Mouse (Mus musculus): ENCODE measurements around the gene Olfr148. TPM values are rescaled to one million over a fixed set of nuclear protein-coding genes. Genes with fewer than 3 reads are reported as not detected.

Gene Olfr148
- total RNA-seq (2022): not detected

DNA sequence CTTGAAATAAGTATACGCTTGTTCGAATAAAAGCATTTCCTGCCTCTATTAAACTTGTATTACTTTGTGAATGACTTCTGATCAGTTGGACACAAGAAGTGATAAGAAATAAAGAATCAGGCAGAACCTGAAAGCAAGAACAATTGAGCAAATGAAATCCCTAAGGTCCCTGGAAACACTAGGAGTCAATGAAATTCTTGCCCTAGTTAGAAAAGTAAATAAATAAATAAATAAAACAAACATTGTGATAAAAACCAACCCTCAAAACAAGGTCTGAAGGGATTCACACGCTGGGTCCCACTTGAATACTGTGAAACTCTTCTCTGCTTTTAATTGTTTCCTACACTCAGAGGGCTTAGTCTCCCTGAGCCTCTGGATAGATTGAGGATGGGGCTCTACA lies at the start of gene Olfr148:
Olfr148 (plus strand) TSS at position 301 of the 400 bp plus-strand sequence.
- no peak for DNase-seq

DNA sequence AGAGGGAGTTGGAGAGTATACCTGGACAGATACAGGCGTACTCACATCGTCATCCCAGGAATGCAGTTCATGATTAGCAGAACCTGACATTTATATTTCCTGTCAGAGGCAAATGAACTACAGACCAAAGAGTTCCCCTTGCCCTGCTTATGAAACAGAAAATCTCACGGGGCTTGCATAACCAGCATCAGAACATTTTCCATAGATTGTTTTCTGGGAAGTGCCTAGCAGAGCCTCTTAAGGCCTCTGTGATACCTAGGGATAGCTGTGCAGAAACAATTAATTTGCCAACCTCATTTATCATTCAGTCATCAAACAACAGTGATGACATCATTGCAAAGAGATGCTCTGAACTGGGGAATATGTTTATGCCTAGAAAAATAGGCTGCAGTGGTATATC lies 35.0 kb upstream of the Olfr148 start, which contains the start of gene Olfr959:
Olfr959 (minus strand) TSS at position 101 of the 400 bp plus-strand sequence.
- DNase-seq: no peak

DNA sequence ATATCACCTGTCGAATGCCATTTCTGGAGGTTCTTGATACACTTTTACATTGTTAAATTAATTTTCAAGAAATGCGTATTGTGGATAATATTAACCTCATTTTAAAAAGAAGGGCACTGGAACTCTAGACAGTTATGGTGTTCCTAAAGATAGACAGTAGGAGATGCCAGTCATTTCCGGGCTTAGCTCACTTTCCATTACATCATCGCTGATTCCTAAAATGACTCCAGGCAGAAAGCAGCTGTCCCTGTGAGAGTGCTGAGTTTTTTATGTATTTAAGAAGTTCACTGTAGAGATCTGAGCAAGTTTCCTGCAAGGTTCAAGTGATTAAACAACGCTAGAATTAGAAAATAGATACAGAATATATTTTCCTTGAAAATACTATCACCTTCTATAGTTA lies 33.4 kb upstream of the Olfr148 start:
- DNase-seq: no peak

DNA sequence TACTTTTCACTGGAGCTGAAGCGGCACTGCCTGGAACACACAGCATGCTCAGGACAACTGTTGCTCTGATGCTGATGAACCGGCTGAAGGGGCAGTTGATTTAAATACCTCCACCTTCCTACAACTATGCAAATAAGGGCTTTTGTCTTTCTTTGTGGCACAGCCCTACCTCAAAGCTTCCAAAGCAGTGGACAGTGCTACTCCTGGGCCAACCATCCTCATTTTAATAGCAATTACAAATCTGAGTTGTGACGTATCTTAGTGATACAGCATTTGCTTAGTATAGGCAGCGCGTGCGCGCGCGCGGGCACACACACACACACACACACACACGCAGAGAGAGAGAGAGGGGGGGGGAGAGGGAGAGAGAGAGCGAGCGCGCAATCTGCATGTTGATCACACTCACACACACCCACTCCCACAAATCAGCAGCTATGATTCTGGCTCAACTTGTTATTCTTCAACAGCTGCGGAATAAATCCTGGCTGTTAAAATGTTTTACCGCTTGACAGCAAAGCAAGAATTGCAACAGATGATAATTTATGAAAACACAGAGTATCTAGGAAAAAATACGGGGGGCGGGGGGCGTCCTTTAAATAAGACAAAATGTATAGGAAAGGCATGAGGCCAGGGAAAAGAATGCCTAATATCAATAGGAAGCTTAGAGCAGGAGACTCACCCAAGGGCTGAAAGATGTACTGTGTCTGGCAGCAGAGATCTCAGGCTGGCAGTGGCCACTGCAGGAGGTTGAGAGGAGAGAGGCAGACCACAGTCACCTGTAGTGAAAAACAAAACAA lies 7.7 kb upstream of the Olfr148 start:
- DNase-seq: no peak

DNA sequence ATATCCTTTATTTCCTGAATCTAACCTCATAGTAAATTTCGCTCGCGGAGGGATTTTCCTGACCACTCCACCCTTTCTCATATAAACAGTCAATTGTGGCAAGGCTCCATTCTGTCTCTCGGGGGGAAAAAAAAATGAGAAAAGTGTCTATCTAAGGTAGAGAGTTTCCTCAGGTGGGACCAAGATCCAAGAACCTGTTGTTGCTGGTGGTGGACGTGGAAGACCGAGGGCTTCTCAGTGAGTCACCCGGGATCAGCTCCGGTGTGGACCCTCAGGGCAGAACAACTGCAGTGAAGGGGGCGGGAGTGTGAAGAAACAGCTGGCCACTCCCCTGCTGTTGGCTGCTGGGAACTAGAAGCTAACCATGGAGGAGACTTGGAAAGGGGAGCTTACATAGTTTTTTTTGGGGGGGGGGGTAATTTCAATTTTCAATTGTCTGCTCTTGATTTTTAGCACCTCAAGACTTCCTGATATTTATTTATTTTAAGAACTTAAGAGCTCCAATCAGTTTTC lies 7.1 kb upstream of the Olfr148 start:
- no peak for DNase-seq

DNA sequence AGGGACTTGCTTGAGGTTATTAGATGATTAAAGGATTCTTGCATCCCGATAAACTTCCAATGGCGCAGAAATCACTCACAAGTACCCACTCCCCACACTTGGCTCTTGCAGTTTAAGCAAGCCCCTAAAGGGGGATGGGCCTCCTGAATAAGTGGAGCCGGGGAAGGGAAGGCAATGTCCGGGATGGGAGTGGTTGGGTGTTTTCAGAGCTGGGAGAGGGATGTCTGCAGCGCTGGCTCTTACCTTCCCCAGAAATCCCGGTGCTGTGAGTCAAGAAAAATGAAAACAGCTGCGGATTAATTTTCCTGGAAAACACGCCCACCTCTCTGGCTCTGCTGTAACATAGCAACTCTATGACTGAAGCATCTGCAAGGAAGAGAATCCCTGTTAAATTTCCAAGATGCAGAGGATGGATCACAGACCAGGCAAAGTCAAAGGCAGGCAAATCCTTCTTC lies 6.4 kb upstream of the Olfr148 start, which contains the start of gene AW551984:
AW551984 (minus strand) TSS at position 405 of the 455 bp plus-strand sequence.
- no peak for DNase-seq

DNA sequence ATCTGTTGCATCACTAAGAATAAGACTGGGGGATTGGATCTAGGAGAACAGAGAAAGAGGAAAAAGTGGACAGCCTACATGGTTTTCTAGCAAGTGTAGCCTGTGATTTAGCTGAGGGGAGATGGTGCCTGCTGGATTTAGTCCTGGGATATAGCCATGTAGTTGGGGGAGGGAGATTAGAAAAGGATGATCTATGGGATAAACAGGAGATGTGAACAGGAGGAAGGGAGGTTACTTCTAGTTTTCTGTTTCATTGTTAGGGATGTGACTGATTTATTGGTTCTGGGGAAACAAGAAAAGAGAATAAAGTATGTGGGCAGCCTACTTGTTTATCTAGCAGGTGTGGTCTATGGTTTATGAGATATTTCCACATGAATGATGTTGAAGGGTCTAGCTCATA lies 2.0 kb upstream of the Olfr148 start:
- DNase-seq: no peak

DNA sequence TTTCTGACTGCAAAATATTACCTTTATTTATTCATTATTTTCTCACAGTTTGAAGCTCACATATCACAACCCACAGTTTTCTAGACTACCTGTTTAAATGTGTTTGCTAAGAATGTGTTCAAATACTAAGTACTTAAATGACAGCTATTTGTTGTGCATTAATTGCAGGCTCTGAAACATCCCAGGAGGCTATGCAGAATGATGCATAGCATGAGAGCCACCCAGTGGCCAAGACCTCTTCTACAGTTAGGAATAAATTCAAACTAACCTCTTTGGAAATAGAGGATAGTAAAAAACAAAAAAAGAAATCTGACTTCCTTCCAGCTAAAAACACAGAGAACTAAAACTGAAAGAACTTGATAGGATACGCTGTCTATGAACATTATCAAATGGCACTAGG lies 1.5 kb downstream of the Olfr148 start:
- no peak for DNase-seq

DNA sequence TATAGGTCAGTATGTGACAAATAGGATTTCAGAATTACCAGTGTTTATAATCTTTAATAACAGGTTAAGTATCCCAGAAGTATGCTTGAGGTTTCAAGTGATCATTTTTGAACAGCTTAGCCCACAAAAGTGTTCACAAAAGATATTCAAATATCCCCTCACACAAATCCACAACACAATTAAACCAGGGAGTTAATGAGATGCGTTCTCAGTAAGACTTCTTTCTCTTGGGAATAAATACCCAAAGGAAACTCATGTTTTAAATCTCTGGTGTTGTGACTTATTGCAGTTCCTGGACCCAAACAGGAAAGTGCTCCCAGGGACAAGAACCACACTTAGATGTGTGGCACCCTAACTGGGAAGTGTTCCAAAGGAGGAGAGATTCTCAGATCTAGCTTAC lies 10.6 kb downstream of the Olfr148 start, which contains the start of gene Olfr960:
Olfr960 (plus strand) TSS at position 301 of the 400 bp plus-strand sequence.
- no peak for DNase-seq

DNA sequence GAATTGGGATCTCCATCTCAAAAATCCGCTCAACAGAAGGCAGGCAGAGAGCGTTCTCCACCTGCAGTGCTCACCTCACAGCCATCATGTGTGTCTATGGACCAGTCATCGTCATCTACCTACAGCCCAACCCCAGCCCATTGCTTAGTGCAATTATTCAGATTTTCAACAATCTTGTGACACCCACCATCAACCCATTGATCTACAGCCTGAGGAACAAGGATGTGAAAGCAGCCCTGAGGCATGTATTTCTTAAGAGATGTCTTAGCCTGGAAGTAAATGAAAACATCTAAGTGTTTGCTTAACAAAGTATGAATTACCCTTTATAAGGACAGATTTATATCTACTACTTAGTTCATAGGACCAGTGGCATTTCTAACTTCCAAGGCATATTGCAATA lies 13.3 kb downstream of the Olfr148 start:
- DNase-seq: no peak

DNA sequence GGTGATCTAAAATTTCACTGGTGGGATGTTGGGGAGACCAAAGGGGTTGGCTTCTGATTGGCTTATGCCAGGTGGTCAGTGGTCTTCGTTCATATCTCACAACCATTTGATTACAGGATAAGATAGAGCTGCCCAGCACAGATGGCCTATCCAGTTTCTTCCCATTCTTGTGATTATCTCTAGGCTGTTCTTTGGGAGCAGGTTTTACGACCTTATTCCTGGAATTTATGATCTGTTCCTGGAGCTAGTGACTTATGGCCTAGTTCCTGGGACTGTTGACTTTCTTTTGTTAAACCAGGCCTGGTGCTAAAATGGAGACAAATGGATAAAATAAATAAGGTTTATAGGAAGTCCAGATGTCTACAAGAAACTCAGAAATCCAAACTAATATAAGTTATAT lies 14.3 kb downstream of the Olfr148 start:
- DNase-seq: no peak

DNA sequence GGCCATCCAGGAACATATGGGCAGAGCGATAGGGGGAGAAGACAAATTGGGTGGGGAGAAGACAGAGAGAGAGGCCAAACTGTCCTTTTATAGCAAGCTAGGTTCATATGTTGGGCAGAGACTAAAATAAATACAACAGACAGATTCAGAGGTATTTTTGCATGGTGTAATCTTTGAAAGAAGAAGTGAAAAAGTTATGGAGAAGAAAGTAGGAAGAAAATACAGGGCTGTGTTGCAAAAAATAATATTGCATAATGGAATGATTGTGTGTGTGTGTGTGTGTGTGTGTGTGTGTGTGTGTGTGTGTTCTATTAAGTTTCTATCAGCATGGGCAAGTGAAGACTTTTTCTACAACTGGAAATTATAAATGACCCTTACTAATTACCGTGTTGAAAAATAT lies 18.6 kb downstream of the Olfr148 start:
- no peak for DNase-seq

DNA sequence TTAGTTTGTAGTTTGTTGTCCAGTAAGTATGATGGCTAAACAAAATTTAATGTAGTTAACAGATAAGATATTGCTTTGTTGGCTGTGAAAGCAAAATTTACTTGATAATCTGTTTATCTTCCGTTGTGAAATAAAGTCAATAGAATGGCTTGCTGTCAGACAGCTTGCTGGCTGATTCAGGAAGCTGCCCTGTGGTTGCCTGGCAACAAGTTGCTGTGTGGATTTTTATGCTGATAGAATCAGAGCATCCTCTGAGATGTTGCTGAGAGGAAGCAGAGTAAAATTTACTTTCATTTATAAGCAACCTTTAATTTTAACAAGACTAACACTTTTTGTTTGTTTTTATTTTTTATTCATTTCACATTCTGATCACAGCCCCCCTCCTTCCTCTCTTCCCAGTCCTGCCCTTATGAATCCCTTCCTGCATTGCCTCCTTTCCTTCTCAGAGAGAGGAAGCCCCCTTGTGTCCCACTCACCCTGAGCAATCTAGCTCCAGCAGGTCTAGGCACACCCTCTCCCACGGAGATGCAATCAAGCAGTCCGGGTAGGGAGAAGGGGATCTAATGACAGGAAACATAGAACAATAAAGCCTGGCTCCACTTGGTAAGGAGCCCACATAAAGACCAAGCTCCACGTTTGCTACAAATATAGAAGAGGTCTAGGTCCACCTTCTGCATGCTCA lies 23.6 kb downstream of the Olfr148 start:
- DNase-seq: no peak

DNA sequence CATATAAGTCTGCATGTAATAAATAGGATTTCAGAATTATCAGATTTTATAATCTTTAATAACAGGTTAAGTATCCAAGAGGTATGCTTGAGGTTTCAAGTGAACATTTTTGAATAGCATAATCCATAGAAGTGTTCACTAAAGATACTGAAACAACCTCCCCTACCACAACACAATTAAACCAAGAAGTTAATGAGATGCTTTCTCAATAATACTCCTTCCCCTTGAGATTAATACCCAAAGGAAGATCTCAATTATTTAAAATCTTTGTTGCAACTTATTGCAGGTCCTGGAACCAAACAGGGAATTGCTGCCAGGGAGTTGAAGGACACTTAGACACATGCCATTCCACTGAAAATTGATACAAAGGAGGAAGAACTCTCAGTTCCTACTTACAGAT lies 34.3 kb downstream of the Olfr148 start, which contains the start of gene Olfr961:
Olfr961 (plus strand) TSS at position 301 of the 400 bp plus-strand sequence.
- DNase-seq: no peak

DNA sequence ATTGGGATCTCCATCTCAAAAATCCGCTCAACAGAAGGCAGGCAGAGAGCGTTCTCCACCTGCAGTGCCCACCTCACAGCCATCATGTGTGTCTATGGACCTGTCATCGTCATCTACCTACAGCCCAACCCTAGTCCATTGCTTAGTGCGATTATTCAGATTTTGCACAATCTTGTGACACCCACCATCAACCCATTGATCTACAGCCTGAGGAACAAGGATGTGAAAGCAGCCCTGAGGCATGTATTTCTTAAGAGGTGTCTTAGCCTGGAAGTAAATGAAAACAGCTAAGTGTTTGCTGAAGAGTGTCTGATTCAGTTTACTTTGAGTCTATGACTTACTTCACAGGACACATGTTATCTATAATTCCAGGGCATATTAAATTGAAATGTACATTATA lies 36.9 kb downstream of the Olfr148 start:
- DNase-seq: no peak

DNA sequence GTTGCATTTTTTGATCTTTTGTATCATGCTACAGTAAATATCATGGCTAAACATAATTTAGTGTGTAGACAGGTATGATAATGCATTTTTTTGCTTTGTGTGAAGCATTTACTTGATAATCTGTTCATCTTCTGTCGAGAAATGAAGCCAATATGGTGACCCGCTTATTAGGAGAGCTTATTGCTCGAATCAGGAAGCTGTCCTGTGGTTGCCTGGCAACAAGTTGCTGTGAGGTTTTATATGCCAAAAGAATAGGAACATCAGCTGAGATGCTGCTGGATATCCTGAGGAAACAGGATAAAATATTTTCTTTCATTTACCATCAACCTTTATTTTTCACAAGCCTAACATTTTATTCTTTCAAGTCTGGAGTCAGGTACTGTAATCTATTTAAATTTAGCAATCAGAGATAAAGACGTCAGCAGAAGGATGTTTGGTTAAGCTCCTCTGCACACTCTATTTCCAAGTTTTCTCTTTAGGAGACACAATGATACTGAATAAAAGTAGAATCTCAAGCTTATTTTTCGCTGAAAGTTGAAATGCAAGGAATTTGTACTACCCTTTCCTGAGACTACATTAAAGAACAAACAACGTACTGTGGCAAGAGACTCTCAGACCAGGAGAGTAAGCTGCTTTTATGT lies 44.4 kb downstream of the Olfr148 start:
- no peak for DNase-seq

Other genes with a start within 250 kb of the Olfr148 start
- not detected for gene Olfr951, start 223.2 kb upstream of the Olfr148 start, total RNA-seq (2022)
- not detected for gene Olfr952, start 183.5 kb upstream of the Olfr148 start, total RNA-seq (2022)
- gene Olfr954, start 154.0 kb upstream of the Olfr148 start, total RNA-seq (2022): not detected
- gene Olfr955, start 138.7 kb upstream of the Olfr148 start, total RNA-seq (2022): not detected
- gene Olfr44, start 116.7 kb upstream of the Olfr148 start, total RNA-seq (2022): not detected
- not detected for gene Olfr957, start 94.8 kb upstream of the Olfr148 start, total RNA-seq (2022)
- not detected for gene Olfr958, start 56.6 kb upstream of the Olfr148 start, total RNA-seq (2022)
- not detected for gene Olfr959, start 35.1 kb upstream of the Olfr148 start, total RNA-seq (2022)
- gene AW551984, start 6.3 kb upstream of the Olfr148 start, total RNA-seq (2022): 10 to 100 TPM; 14.1 to 23.1 (median 19.1) TPM
- gene Olfr960, start 10.7 kb downstream of the Olfr148 start, total RNA-seq (2022): not detected
- not detected for gene Olfr961, start 34.4 kb downstream of the Olfr148 start, total RNA-seq (2022)
- not detected for gene Olfr963, start 56.5 kb downstream of the Olfr148 start, total RNA-seq (2022)
- gene Olfr149, start 96.5 kb downstream of the Olfr148 start, total RNA-seq (2022): not detected
- gene Olfr965, start 100.7 kb downstream of the Olfr148 start, total RNA-seq (2022): not detected
- gene Olfr150, start 120.3 kb downstream of the Olfr148 start, total RNA-seq (2022): not detected
- not detected for gene Olfr967, start 135.6 kb downstream of the Olfr148 start, total RNA-seq (2022)
- gene Olfr968, start 172.6 kb downstream of the Olfr148 start, total RNA-seq (2022): not detected
- not detected for gene Olfr969, start 180.3 kb downstream of the Olfr148 start, total RNA-seq (2022)
- not detected for gene Olfr970, start 198.2 kb downstream of the Olfr148 start, total RNA-seq (2022)
- not detected for gene Olfr971, start 226.2 kb downstream of the Olfr148 start, total RNA-seq (2022)

Measured in adrenal gland, adult 8-10 months (tissue).